Mouse (Mus musculus): ENCODE measurements around the gene Shroom3. TPM values are rescaled to one million over a fixed set of nuclear protein-coding genes. Genes with fewer than 3 reads are reported as not detected.

Shroom3 gene
- polyA plus RNA-seq, 1 experiment: 0.38 TPM

- H3K36me3 ChIP-seq (replicated peaks; ENCODE audit: low read length): no peaks in the 10 kb centered on the region
- no peak overlapping the region for H3K4me3 ChIP-seq (replicated peaks)
- no peaks in the 10 kb centered on the region for H3K27me3 ChIP-seq (replicated peaks)
- H3K9me3 ChIP-seq: no peaks in the 10 kb centered on the region
- TF ChIP-seq GATA1 (IDR thresholded peaks at IDR 0.05; ENCODE audit: borderline replicate concordance, low read length): no peak
- no peak for TF ChIP-seq FLI1 (IDR thresholded peaks at IDR 0.05; ENCODE audit: low read length)
- no peaks in the 10 kb centered on the region for H3K4me1 ChIP-seq
These were observed 31.7 kb downstream of the Shroom3 start for GRCm38 (mm10) chr5:92714886-92715285.

- no peaks in the 10 kb centered on the region for H3K27me3 ChIP-seq (replicated peaks)
- TF ChIP-seq GATA1 (IDR thresholded peaks at IDR 0.05; ENCODE audit: borderline replicate concordance, low read length): no peak
- no peak for TF ChIP-seq FLI1 (IDR thresholded peaks at IDR 0.05; ENCODE audit: low read length)
- H3K4me1 ChIP-seq: no peaks in the 10 kb centered on the region
- H3K36me3 ChIP-seq (replicated peaks; ENCODE audit: low read length): no peaks in the 10 kb centered on the region
- H3K9me3 ChIP-seq: no peaks in the 10 kb centered on the region
- no peak overlapping the region for H3K4me3 ChIP-seq (replicated peaks)
These were observed 32.1 kb downstream of the Shroom3 start for GRCm38 (mm10) chr5:92715319-92715718.

GRCm38 (mm10) chr5:92715890-92716289 lies 32.7 kb downstream of the Shroom3 start:
- TF ChIP-seq GATA1 (IDR thresholded peaks at IDR 0.05; ENCODE audit: borderline replicate concordance, low read length) (no peak), FLI1 (IDR thresholded peaks at IDR 0.05; ENCODE audit: low read length) (no peak)
- no peaks in the 10 kb centered on the region for H3K9me3 ChIP-seq
- no peaks in the 10 kb centered on the region for H3K27me3 ChIP-seq (replicated peaks)
- H3K36me3 ChIP-seq (replicated peaks; ENCODE audit: low read length): no peaks in the 10 kb centered on the region
- H3K4me3 ChIP-seq (replicated peaks): no peak overlapping the region
- H3K4me1 ChIP-seq: no peaks in the 10 kb centered on the region

DNA sequence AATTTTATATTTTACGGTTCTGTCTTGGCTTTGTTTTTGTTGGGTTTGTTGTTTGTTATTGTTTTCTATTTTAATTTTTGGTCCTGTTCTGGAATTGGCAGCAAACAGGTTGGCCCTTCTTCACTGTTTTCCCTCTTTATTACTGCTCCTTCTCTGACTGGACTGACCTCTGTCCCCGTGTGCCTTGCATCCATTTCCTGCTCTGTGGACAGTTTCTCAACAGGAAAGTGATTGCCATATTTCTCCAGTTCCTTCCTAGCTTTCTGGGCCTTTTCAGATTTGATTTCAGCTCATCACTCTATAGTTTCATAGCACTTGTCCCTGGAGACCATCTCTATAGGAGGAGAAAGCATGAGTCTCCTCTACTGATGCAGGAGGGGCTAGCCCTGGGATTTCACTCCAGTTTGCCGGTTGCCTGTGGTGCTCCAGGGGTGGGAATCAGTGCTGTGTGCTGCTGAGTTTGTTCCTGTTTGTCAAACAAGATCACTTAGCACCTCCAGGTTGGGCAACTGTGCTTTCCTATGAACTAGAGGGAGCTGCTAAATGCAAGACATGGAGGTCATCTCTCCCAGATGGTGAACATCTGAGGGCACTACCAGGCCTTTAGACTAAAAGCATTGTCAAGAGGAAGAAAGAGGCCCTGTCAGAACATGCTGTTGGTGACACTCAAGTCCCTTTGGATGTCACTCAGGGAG lies 34.6 kb downstream of the Shroom3 start:
- Histone ChIP-seq H3K36me3 (replicated peaks; ENCODE audit: low read length) (no peaks in the 10 kb centered on the region), H3K4me1 (no peaks in the 10 kb centered on the region), H3K9me3 (no peaks in the 10 kb centered on the region), H3K4me3 (replicated peaks) (no peak overlapping the region), H3K27me3 (replicated peaks) (no peaks in the 10 kb centered on the region)
- TF ChIP-seq GATA1 (IDR thresholded peaks at IDR 0.05; ENCODE audit: borderline replicate concordance, low read length): no peak
- no peak for TF ChIP-seq FLI1 (IDR thresholded peaks at IDR 0.05; ENCODE audit: low read length)

GRCm38 (mm10) chr5:92718856-92719255 lies 35.6 kb downstream of the Shroom3 start:
- Histone ChIP-seq H3K9me3 (no peaks in the 10 kb centered on the region), H3K4me1 (no peaks in the 10 kb centered on the region), H3K36me3 (replicated peaks; ENCODE audit: low read length) (no peaks in the 10 kb centered on the region), H3K27me3 (replicated peaks) (no peaks in the 10 kb centered on the region), H3K4me3 (replicated peaks) (no peak overlapping the region)
- TF ChIP-seq GATA1 (IDR thresholded peaks at IDR 0.05; ENCODE audit: borderline replicate concordance, low read length) (no peak), FLI1 (IDR thresholded peaks at IDR 0.05; ENCODE audit: low read length) (no peak)

DNA sequence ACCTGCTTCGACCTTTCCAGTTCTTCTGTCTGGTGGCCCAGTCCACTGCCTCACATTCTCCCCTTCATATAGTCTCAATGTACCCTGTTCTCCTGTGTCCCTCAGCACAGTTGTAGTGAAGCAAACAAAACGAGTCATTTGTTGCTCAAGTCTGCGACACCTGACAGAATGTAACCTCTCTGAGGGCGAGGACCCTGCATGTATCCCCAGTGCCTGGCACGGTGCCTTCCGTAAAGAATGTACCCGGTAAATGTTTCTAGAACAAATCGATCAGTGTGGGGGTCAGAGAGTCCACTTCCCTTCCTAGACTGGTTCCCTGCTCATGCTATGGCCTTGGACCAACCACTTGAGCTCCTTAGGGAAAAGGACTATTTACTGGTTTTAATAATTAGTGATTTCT lies 38.4 kb downstream of the Shroom3 start:
- TF ChIP-seq FLI1 (IDR thresholded peaks at IDR 0.05; ENCODE audit: low read length) (no peak), GATA1 (IDR thresholded peaks at IDR 0.05; ENCODE audit: borderline replicate concordance, low read length) (no peak)
- Histone ChIP-seq H3K27me3 (replicated peaks) (no peaks in the 10 kb centered on the region), H3K9me3 (no peaks in the 10 kb centered on the region), H3K36me3 (replicated peaks; ENCODE audit: low read length) (no peaks in the 10 kb centered on the region), H3K4me3 (replicated peaks) (no peak overlapping the region), H3K4me1 (no peaks in the 10 kb centered on the region)

GRCm38 (mm10) chr5:92725935-92726334 lies 42.7 kb downstream of the Shroom3 start:
- TF ChIP-seq FLI1 (IDR thresholded peaks at IDR 0.05; ENCODE audit: low read length): no peak
- TF ChIP-seq GATA1 (IDR thresholded peaks at IDR 0.05; ENCODE audit: borderline replicate concordance, low read length): no peak
- Histone ChIP-seq H3K36me3 (replicated peaks; ENCODE audit: low read length) (no peaks in the 10 kb centered on the region), H3K27me3 (replicated peaks) (peaks cover 2% of the 10 kb centered on the region), H3K9me3 (no peaks in the 10 kb centered on the region), H3K4me1 (no peaks in the 10 kb centered on the region), H3K4me3 (replicated peaks) (no peak overlapping the region)

DNA sequence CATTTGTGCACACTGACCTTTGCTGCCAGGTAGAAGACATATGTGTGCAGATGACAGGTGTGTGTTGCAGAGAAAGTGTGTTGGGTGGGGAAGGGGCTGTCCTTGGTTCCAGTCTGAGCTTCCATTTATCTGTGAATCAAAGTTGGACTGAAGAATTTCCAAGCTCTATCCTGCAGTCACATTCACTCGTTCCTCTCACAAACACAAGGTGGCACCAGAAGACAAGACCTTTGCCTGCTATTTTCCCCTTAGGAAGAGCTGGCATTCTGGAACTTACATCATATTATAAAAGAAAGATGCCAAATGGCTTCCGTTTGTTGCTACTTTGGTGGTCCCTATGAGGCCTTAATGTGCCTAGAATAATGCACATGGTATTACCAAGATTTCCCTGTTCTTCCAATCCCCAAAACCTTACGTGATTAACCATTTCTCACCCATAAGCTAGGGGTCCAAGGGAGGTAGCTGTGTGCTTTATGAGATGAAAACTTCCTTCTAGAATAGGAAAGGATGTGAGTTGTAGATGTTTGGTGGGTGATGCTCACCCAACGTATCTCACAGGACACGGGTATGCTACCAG lies 45.1 kb downstream of the Shroom3 start:
- TF ChIP-seq FLI1 (IDR thresholded peaks at IDR 0.05; ENCODE audit: low read length): no peak
- TF ChIP-seq GATA1 (IDR thresholded peaks at IDR 0.05; ENCODE audit: borderline replicate concordance, low read length): no peak
- Histone ChIP-seq H3K4me3 (replicated peaks) (no peak overlapping the region), H3K36me3 (replicated peaks; ENCODE audit: low read length) (no peaks in the 10 kb centered on the region), H3K4me1 (no peaks in the 10 kb centered on the region), H3K27me3 (replicated peaks) (peaks cover 2% of the 10 kb centered on the region), H3K9me3 (no peaks in the 10 kb centered on the region)

DNA sequence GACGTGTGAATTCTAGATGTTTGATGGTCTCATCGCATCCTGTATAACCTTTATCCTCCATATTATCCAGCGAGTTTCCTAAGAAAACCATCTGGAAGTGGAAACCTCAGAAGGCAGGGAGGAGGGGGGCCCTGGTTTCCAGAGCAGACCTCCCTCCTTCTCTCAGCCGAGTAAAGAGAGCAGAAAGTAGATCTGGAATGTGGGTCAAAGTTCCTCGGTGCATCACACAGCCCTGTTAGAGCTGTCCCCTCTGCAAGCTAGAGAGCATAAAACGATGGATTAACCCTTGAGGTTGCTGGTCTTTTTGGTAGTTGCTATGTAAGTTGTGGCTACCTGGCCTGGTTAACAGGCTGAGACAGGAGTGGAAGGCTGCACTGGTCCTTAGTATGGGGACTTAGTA lies 46.0 kb downstream of the Shroom3 start:
- TF ChIP-seq GATA1 (IDR thresholded peaks at IDR 0.05; ENCODE audit: borderline replicate concordance, low read length) (no peak), FLI1 (IDR thresholded peaks at IDR 0.05; ENCODE audit: low read length) (no peak)
- Histone ChIP-seq H3K4me1 (no peaks in the 10 kb centered on the region), H3K4me3 (replicated peaks) (no peak overlapping the region), H3K27me3 (replicated peaks) (peaks cover 2% of the 10 kb centered on the region), H3K9me3 (no peaks in the 10 kb centered on the region), H3K36me3 (replicated peaks; ENCODE audit: low read length) (no peaks in the 10 kb centered on the region)

GRCm38 (mm10) chr5:92741802-92742201 lies 58.6 kb downstream of the Shroom3 start:
- TF ChIP-seq FLI1 (IDR thresholded peaks at IDR 0.05; ENCODE audit: low read length) (no peak), GATA1 (IDR thresholded peaks at IDR 0.05; ENCODE audit: borderline replicate concordance, low read length) (no peak)
- Histone ChIP-seq H3K27me3 (replicated peaks) (no peaks in the 10 kb centered on the region), H3K4me1 (no peaks in the 10 kb centered on the region), H3K4me3 (replicated peaks) (no peak overlapping the region), H3K36me3 (replicated peaks; ENCODE audit: low read length) (no peaks in the 10 kb centered on the region), H3K9me3 (peaks cover 10% of the 10 kb centered on the region; the same call in 1 of the 2 replicates)
